Mouse (Mus musculus): ENCODE results near the gene Kcnj11. TPM values are rescaled to one million over a fixed set of nuclear protein-coding genes. Genes with fewer than 3 reads are reported as not detected.

Gene Kcnj11
- not detected in 2 replicates for polyA plus RNA-seq (2012)

DNA sequence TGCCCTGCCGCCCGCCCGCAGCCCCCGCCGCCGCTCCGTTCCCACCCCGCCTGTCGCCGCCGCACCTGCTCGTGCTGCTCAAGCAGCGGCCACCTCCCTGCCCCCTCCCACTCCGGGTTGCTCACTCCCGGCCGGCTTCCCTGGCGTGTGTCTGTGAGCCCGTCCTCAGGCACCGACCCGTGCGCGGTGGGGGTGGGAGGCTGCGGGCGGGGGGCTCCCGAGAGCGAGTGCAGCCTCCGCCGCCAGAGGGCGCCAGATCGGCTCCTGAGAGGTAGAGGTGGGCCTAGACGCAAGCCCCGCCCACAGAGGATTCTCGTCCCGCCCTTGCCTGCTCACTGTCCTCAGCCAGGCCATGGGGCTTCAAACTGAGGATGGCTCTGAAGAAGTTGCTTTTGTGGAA is at the start of gene Kcnj11:
Gene Kcnj11, minus strand, starts transcription at position 202 of the 400 bp plus-strand sequence.
- no peak for TF ChIP-seq GATA1 (IDR thresholded peaks at IDR 0.05; ENCODE audit: low read length)

DNA sequence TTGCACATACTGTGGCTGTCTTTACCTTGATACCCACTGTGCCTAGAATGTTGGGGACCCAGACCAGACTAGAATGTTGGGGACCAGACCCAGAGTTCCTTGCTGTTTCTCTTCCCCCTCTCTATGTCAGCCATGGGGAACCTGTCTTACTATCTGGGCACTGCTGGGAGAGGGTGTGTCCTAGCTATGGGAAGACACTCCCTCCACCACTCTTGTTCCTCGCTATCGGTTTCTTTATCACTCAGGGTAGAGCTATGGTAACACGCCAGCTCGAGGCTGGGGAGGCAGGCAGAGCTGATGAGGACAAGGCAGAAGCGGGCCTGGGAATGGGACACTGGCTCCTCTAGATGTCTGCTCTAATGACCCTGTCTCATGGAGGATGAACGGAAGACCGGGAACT is 46.9 kb upstream of the Kcnj11 start:
- TF ChIP-seq GATA1 (IDR thresholded peaks at IDR 0.05; ENCODE audit: low read length) = no peak

DNA sequence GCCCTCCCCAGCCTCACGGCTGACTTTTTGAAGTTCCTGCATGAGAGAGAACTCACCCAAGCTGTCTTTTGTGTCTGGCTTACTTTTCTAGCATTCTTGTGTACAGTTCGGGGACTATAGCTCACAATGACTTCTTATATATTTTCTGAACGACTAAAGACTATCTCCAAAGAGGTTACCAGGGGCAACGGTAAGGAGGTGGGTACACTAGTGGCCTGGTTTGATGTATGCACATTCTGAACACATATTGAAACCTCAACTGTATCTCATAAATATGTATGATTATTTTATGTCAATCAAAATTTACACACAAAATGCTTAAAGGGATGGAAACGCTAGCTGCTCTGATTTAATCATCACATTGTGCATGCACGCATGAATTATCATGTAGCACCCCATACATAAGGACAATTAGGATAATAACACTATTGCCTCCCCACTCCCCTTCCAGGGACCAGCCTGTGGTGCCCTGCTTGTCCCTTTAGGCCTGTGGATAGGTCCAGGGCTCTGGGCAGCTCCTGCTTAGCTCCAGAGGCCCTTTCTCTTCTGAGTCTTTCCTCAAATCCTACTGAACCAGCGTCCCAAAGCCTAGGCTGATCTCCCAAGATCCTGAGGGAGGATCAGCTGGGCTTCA is 46.2 kb upstream of the Kcnj11 start:
- TF ChIP-seq GATA1 (IDR thresholded peaks at IDR 0.05; ENCODE audit: low read length) = no peak

DNA sequence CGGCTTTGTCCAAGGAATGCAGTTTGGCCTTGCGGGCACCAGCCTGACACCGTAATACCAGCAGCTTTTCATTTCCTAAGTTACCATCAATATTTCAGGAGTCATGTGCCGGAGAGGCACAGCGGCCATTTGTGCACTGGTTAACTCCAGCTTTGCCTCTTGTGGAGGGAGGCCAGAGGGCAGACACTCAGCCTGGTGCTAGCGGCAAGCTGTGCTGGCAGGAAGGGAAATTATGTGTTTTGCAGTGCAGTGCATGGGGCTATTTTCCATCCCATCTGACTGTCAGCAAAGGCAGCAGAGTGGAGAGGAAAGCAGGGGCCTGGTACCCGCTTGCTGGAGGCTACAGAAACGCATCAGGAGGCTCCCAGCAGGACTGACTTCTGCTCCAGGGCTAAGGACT is 43.5 kb upstream of the Kcnj11 start:
- TF ChIP-seq GATA1 (IDR thresholded peaks at IDR 0.05; ENCODE audit: low read length) = no peak

DNA sequence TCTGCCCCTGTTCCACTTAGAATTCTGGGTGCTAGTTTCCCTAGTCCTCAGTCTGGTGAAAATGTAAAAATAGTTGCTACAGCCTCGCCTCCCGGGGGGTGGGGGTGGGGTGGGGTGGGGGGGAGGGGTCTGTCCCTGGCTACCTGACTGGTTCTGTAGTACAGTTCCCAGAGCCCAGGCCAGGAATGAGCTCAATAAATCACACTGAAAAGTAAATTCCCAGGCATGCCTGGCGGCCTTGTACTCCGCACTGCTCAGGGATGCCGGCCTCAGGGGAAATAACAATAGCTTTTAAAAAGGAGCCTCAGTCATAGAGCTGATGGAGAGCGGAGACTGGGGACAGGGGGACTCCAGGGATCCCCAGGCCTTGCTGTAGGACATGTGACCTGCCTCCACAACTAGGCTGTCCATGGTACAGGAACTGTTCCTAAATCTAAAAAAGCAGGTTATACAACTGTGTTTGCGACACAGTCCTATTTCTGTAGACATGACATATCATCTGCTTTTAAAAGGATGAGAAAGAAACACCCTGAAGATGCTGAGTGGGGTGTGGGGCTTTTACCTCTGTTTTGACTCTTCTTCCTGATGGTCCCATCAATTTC is 37.9 kb upstream of the Kcnj11 start:
- no peak for TF ChIP-seq GATA1 (IDR thresholded peaks at IDR 0.05; ENCODE audit: low read length)

DNA sequence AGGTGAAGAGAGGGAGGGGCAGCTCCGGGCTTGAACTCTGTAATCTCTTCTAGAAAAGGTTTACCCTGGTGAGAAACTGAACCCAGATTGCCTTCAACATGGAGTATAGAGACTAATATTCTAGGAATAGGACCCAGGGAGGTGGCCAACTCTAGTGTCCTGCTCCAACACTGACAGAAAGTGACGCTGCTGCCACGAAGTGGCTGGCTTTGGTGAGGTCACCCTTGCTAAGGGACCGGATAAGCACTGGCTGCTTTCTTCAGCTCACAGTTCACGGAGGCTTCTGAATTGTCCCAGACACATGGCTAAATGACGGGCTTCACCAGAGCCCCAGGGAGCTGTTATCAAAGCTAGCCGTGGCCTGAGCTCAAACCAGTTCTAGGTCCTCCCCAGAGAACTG is 33.3 kb upstream of the Kcnj11 start:
- TF ChIP-seq GATA1 (IDR thresholded peaks at IDR 0.05; ENCODE audit: low read length) = no peak

DNA sequence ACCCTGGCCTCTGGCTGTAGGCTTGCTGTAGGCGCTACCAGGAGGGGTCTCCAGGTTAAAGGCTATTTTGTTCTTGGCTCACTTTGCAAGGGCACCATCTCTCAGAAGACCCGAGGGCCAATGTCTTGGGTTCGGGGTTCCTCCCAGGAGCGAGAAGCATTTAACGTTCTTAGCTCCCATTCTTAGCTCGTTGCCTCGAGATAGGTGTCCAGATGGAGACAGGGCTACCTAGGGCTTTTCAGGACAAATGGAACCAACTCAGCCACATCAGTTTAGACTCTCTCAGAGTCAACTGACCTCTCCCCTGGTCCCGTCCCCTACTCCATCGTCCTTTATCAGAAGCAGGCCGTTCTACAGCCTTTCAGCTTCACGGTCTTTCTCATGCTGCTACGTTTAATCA is 31.7 kb upstream of the Kcnj11 start:
- TF ChIP-seq GATA1 (IDR thresholded peaks at IDR 0.05; ENCODE audit: low read length) = no peak

DNA sequence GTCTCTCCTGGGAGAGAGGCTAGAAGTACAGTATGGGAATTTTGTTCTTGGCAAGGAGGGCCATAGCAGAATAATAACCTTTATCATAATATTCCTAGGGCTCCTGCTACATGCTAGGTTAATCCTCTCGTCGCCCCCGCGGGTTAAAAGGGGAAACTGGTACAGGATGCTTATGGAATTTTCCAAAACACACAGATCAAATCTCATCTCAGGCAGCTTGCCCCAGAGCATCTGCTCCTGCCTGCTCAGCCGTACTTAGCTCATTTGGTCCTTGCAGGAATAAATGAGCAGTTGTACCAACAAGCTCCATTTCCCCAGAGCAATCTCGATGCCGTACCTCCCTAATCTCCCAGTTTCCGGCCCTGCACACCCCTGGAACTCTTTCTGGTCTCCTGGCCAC is 31.2 kb upstream of the Kcnj11 start:
- TF ChIP-seq GATA1 (IDR thresholded peaks at IDR 0.05; ENCODE audit: low read length) = no peak

DNA sequence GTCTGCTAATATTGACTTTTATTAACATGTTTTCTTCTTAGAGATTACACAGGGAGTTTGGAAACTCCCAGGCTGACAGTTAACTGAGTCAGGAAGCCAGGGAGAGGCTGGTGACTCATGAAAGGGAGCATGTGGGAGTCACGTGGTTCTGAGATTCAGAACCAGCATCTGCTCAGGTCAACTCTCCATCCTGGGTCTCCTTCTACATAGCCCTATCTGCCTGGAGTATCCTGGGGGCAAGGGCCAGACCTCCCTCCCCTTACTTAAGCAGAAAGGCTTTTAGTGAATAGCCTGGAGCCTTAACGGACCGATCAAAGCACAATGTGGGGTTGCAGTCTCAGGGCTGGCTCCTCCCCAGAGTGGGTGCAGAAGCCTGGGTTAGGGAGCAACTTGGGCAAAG is 30.7 kb upstream of the Kcnj11 start:
- no peak for TF ChIP-seq GATA1 (IDR thresholded peaks at IDR 0.05; ENCODE audit: low read length)

DNA sequence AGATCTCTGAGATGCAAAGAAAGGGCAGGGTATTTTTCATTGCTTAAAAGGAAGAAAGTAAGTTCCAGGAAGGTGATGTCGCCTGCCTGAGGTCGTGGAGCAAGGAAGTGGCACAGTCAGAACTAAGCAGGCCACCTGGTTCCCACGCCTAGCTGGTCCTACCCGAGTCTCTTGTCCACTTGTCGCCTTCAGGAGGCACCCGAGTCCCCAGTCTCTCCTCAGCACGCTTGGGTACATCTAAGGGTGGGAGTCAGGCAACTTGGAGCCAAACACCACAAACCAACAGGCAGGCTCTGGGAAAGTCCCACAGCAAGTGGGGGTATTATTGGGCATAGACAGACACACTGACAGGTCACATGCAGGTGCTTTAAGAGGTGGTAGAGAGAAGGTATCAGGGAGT is 30.2 kb upstream of the Kcnj11 start:
- no peak for TF ChIP-seq GATA1 (IDR thresholded peaks at IDR 0.05; ENCODE audit: low read length)

DNA sequence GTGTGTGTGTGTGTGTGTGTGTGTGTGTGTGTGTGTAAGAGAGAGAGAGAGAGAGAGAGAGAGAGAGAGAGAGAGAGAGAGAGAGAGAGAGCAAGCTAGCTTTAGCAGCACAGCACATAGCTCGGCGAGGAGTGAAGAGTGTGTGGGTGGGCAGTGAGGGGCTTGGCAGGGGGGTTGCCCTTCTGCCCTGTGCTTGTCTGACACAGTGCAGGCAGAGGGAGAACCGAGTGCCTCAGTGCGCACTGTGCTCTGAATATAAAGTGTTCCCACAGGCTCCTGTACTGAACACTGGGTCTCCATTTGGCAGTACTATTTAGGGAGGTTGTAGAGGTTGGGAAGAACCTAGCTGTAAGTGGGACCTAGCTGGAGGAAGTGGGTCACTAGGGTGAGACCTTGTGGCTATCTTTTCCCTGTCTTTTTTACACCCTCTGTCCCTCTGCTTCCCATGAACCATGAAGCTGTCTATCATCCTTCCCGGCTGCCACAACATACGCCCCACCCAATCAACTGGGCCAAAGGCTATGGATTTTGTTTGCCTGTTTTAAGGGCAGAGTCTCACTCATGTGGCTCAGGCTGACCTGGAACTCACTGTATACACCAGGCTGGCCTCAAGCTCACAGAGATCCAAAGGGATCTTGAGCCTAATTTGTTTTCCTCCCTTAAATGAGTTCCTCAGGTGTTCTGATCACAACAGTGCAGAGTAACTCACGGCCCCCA is 29.1 kb upstream of the Kcnj11 start:
- TF ChIP-seq GATA1 (IDR thresholded peaks at IDR 0.05; ENCODE audit: low read length) = no peak

DNA sequence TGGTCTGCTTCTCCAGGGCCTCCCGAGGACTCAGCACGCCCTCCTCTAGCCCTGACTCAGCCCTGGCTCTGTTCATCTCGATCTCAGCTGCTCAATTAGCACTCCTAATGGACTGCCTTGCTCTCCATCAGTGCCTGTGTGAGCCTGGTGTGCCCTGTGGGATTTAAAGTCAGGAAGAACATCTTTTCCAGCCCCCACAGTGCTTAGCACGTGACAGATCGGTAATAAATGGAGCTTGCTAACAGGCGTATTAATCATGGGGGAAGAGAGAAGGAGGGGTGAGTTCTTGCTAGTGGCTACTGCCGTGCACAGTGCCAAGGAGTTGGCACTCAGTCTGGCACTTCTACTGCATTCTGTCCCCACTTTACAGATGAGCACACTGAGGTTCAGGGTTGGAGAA is 27.6 kb upstream of the Kcnj11 start:
- TF ChIP-seq GATA1 (IDR thresholded peaks at IDR 0.05; ENCODE audit: low read length) = no peak

DNA sequence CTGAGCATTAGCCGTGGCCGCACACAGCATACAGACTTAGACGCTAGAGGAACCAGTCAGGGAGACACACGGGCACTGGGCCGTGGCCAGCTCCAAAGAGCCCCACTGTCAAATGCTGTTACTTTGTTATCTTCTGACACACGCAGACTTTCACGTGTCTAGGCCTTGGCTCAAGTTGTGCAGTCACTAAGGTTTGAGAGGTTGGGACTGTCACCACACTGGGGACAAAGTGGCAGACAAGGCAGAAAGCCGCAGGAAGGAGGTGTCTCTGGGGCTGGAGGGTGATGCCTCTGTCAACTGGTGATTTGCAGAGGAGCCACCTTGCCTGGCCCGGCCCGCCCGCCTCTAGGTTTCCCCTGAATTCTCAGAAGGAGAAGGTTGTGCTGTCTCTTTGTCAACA is 24.8 kb upstream of the Kcnj11 start:
- TF ChIP-seq GATA1 (IDR thresholded peaks at IDR 0.05; ENCODE audit: low read length) = no peak

DNA sequence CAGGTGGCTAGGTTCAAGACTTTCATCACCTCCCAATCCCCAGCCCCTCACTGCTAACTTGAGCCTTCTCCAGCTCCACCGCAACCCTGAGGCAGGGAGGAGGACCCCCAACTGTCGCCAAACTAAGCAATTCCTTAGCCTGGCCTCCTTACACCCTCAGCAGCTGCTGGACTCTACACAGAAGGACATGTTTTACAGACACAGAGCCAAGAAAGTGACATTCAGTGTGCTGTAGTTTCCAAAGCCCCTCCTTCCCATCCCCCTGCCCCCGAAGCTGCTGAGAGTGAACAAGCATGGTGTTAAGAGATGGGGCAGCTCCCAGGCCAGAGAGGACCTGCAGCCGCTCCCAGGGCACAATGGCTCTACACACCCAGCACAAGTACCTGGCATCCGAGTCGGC is 23.9 kb upstream of the Kcnj11 start:
- TF ChIP-seq GATA1 (IDR thresholded peaks at IDR 0.05; ENCODE audit: low read length) = no peak

DNA sequence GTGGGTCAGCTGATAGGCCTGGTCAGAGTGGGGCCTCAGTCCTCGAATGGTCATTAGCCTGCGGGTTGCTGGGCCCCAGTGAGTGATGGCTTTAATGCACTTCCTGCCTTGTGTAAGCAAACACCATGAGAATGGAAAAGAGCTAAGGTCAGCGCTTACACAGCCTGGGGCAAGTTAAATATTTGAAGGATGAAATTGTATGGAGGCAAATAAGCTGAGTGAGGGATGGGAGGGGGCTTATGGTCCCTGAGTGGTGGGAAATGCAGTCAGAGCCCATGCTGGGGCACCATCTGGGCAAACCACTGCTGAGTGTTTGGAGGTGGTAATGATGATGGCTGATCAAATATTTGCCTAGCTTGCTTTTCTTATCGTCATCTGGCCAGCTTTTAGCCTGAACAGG is 22.4 kb upstream of the Kcnj11 start:
- TF ChIP-seq GATA1 (IDR thresholded peaks at IDR 0.05; ENCODE audit: low read length) = no peak

DNA sequence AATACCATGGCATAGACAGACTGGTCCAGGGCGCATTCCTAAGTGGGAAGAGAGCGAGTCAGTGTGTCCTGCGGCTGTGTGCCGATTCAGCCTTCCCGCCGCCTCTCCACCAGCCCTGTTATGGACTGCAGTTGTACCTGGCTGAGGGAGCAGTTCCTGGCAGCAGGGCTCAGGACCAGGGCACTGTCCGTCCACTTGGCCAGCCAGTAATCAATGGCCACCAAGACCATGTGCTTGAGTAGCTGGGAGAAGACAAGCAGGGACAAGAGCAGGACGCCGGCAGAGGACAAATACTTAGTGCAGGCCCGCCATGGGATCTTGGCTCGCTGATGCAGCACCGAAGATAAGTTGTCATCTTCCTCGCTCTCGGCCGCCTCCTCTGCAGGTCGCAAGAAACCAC is 16.5 kb upstream of the Kcnj11 start:
- TF ChIP-seq GATA1 (IDR thresholded peaks at IDR 0.05; ENCODE audit: low read length) = no peak

DNA sequence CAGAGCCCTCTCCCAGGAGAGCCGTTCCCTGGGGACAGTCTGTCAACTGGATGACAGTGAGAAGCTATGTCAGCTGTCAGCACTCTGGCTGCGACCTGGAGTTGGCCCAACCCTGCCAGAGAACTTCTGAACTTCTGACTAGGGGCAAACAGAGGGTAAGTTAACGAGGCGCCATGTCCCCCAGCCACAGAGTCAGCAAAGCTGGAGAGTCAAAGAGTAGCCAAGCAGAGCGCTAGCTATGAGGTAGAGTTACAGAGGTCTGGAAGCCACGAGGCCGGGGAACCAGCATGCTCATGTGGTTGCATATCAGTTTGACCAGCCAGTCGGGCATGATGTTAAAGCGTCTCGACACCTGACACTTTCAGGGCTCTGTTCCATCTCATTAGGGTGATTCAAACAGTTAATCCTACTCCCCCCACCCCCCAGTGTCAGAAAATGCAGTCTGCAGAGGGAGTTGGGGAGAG is 15.6 kb upstream of the Kcnj11 start:
- TF ChIP-seq GATA1 (IDR thresholded peaks at IDR 0.05; ENCODE audit: low read length) = no peak

Measured in G1E-ER4 (cell line).